Mouse (Mus musculus) hindbrain, embryonic 13.5 days (tissue): ENCODE data around the gene Sesn3. TPM values are rescaled to one million over a fixed set of nuclear protein-coding genes. Genes with fewer than 3 reads are reported as not detected.

Experiments used
- ATAC-seq: fragments of 200-750 bp; cut with Nextera tagmentation; 2 replicates; pipeline ENCODE4 v1.8.0; 2017; ENCODE audit warnings: moderate TSS enrichment; ENCODE audit not compliant: low FRiP score
- H3K27ac ChIP-seq: fragments of 300-500 bp; sonication (generic); 2 replicates; pipeline ENCODE4 v1.5.1; 2015; ENCODE audit warnings: inconsistent platforms, mild to moderate bottlenecking, moderate library complexity
- H3K27me3 ChIP-seq: fragments of 300-500 bp; sonication (generic); 2 replicates; pipeline ENCODE4 v1.6.1; 2015; ENCODE audit warnings: mild to moderate bottlenecking, inconsistent platforms
- H3K36me3 ChIP-seq: fragments of 300-500 bp; sonication (generic); 2 replicates; pipeline ENCODE4 v1.6.1; 2015; ENCODE audit warnings: mild to moderate bottlenecking, inconsistent platforms
- H3K4me1 ChIP-seq: fragments of 300-500 bp; sonication (generic); replicated peaks from 2 replicates; pipeline ENCODE4 v1.6.1; 2015; ENCODE audit warnings: inconsistent platforms
- H3K4me2 ChIP-seq: fragments of 300-500 bp; sonication (generic); 2 replicates; pipeline ENCODE4 v1.6.1; 2015; ENCODE audit warnings: inconsistent platforms, mild to moderate bottlenecking, moderate library complexity
- H3K4me3 ChIP-seq: fragments of 300-500 bp; sonication (generic); 2 replicates; pipeline ENCODE4 v1.5.1; 2015; ENCODE audit warnings: mild to moderate bottlenecking, inconsistent platforms
- H3K9ac ChIP-seq: fragments of 300-500 bp; sonication (generic); 2 replicates; pipeline ENCODE4 v1.6.1; 2015; ENCODE audit warnings: mild to moderate bottlenecking, inconsistent platforms
- H3K9me3 ChIP-seq: fragments of 300-500 bp; sonication (generic); 2 replicates; pipeline ENCODE4 v1.6.1; 2016; ENCODE audit warnings: inconsistent platforms
- WGBS: fragments of 180-500 bp; shearing (Covaris S2); methylation state at CpG from one replicate; pipeline ENCODE4 v1.1.7; 2015; 5-methylcytosine and 5-hydroxymethylcytosine counted together
- polyA plus RNA-seq: library from polyadenylated mRNA; unstranded; fragments of >200 nt; fragmentation: Nextera tagmentation; extraction: Ambion mirVana; gene quantifications from 2 replicates; pipeline ENCODE4 v1.2.1, GENCODE M21; 2015

Sesn3 gene
- polyA plus RNA-seq, 1 experiment from 2014 or later: 20.2 TPM

DNA sequence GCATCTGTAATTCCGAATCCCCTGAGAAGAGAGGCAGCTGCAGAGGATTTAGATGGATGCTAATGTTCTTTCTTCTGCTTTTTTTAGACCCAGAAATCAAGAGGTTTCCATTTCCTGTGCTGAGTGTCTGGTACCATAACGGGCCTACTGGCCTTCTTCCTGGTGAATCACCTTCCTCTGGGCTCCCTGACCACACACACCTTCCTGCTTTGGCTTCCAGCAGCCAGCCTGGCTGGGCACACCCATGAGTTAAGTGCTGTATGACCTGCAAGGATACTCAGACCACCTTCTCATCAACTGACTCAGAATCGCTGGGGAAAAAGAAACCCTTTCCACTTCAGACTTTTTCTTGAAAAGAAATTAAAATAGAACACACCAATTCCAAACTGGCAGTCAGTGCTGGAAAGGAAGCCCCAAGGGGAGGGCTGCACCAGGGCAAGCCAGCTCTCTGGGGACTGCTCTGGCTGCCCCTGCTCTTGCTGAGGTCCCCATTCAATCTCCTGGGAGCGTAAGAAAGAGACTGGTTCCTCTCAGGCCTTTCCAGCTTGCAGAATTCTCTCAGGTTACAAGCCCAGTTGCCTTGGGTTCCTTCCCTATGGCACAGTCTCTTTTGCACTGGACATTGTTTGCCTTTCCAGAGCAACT, 90.7 kb downstream of the Sesn3 start:
- ATAC-seq: no peak
- no peaks in the 10 kb centered on the region for H3K27me3 ChIP-seq
- H3K36me3 ChIP-seq: peaks cover 5% of the 10 kb centered on the region; the same call in 1 of the 2 replicates
- H3K4me2 ChIP-seq: no peak overlapping the region
- no peak overlapping the region for H3K27ac ChIP-seq
- no peak overlapping the region for H3K4me3 ChIP-seq
- 63% methylated on average over 4 of the region's 4 CpGs for WGBS
- H3K9me3 ChIP-seq: 0 out of 2 replicates have a peak, but pooled peaks cover 3% of the 10 kb centered on the region
- H3K4me1 ChIP-seq: 0 out of 2 replicates have a peak, but pooled peaks cover 4% of the 10 kb centered on the region
- no peak overlapping the region for H3K9ac ChIP-seq

DNA sequence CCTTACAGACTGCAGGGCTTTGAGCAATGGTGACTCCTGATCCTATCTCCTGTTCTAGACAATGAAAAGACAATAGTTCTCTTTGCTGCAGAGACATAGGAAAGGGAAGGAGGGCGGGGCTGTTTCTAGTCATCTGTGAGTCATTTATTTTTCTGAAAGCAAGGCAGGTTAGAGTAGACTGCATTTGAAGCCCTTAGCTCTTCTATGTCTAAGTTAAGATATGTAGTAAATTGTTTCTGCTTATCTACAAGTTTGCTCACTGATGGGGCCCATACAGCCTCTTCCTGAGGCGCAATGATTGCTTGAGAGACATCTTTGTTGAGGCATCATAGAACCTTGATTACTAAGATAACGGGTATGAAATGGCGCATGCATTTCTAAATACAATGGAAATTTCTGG, 93.0 kb downstream of the Sesn3 start:
- 99% methylated on average over 4 of the region's 4 CpGs for WGBS
- no peak overlapping the region for H3K27ac ChIP-seq
- peaks cover 5% of the 10 kb centered on the region; the same call in 1 of the 2 replicates for H3K36me3 ChIP-seq
- H3K4me1 ChIP-seq: 0 out of 2 replicates have a peak, but pooled peaks cover 4% of the 10 kb centered on the region
- ATAC-seq: no peak
- no peaks in the 10 kb centered on the region for H3K27me3 ChIP-seq
- no peak overlapping the region for H3K9ac ChIP-seq
- no peak overlapping the region for H3K4me3 ChIP-seq
- H3K4me2 ChIP-seq: no peak overlapping the region
- 0 out of 2 replicates have a peak, but pooled peaks cover 3% of the 10 kb centered on the region for H3K9me3 ChIP-seq

GRCm38 (mm10) chr9:14369271-14369670, 94.4 kb downstream of the Sesn3 start:
- no peak for ATAC-seq
- H3K4me3 ChIP-seq: no peak overlapping the region
- H3K36me3 ChIP-seq: peaks cover 5% of the 10 kb centered on the region; the same call in 1 of the 2 replicates
- H3K27me3 ChIP-seq: no peaks in the 10 kb centered on the region
- no peak overlapping the region for H3K27ac ChIP-seq
- 0 out of 2 replicates have a peak, but pooled peaks cover 3% of the 10 kb centered on the region for H3K9me3 ChIP-seq
- H3K4me2 ChIP-seq: no peak overlapping the region
- H3K4me1 ChIP-seq: 0 out of 2 replicates have a peak, but pooled peaks cover 4% of the 10 kb centered on the region
- H3K9ac ChIP-seq: no peak overlapping the region

- H3K27ac ChIP-seq: no peak overlapping the region
- H3K4me3 ChIP-seq: no peak overlapping the region
- H3K4me1 ChIP-seq: no peaks in the 10 kb centered on the region
- H3K9me3 ChIP-seq: 0 out of 2 replicates have a peak, but pooled peaks cover 3% of the 10 kb centered on the region
- no peak overlapping the region for H3K4me2 ChIP-seq
- no peak for ATAC-seq
- H3K9ac ChIP-seq: no peak overlapping the region
- H3K27me3 ChIP-seq: no peaks in the 10 kb centered on the region
- peaks cover 5% of the 10 kb centered on the region; the same call in 1 of the 2 replicates for H3K36me3 ChIP-seq
Observed at GRCm38 (mm10) chr9:14372440-14372839, 97.6 kb downstream of the Sesn3 start.

GRCm38 (mm10) chr9:14376149-14376548, 101.3 kb downstream of the Sesn3 start:
- H3K9me3 ChIP-seq: no peaks in the 10 kb centered on the region
- peaks cover 12% of the 10 kb centered on the region for H3K4me1 ChIP-seq
- H3K9ac ChIP-seq: no peak overlapping the region
- no peak overlapping the region for H3K27ac ChIP-seq
- no peak overlapping the region for H3K4me3 ChIP-seq
- H3K36me3 ChIP-seq: no peaks in the 10 kb centered on the region
- WGBS: 89% methylated on average over 4 of the region's 4 CpGs
- no peak overlapping the region for H3K4me2 ChIP-seq
- ATAC-seq: no peak
- H3K27me3 ChIP-seq: peaks cover 5% of the 10 kb centered on the region; the same call in 1 of the 2 replicates

- WGBS: 98% methylated on average over 2 of the region's 2 CpGs
- no peak for ATAC-seq
- peaks cover 11% of the 10 kb centered on the region; the same call in 1 of the 2 replicates for H3K27me3 ChIP-seq
Observed at GRCm38 (mm10) chr9:14378151-14378550, 103.3 kb downstream of the Sesn3 start.

DNA sequence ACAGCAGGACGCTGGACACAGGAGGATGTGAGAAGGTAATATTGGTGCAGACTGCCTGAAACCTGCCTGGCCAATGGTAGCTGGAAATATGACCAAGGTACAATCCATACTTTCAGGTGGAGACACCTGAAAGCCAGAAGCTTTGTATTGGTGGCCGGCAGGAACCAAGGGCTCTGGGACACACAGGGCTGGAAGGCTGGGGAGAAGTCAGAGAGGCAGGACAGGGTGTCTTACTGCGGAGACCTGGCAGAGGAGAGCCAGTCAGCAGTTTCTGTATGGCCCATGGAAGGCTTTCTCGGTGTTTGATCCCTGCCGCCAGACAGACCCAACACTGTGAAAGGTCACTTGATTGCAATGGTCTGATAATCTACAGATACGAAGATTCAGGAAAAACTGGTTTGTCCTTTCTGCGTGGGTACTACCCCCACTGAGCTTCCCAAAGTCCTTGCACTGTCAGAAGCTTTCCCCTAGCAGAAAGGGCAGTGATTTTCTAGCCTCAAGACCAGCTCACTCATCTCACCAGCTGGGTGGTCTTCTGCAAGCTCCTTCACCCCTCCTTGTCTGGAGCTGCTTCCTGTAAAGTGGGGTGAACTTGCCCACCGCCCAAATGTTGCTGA, 105.0 kb downstream of the Sesn3 start:
- peaks cover 13% of the 10 kb centered on the region; the same call in 1 of the 2 replicates for H3K27me3 ChIP-seq
- H3K4me3 ChIP-seq: peak overlapping the region; percentile 77
- no peaks in the 10 kb centered on the region for H3K9me3 ChIP-seq
- ATAC-seq: no peak
- peaks cover 21% of the 10 kb centered on the region for H3K4me1 ChIP-seq
- H3K27ac ChIP-seq: peak overlapping the region; percentile 89; the same call in 1 of the 2 replicates
- H3K36me3 ChIP-seq: no peaks in the 10 kb centered on the region
- peak overlapping the region; percentile 88 for H3K9ac ChIP-seq
- 30% methylated on average over 8 of the region's 8 CpGs for WGBS
- H3K4me2 ChIP-seq: peak overlapping the region; percentile 88

More at GRCm38 (mm10) chr9:14378151-14378550, 103.3 kb downstream of the Sesn3 start:
- H3K4me1 ChIP-seq: peaks cover 21% of the 10 kb centered on the region
- no peak overlapping the region for H3K9ac ChIP-seq
- H3K36me3 ChIP-seq: no peaks in the 10 kb centered on the region
- H3K27ac ChIP-seq: no peak overlapping the region
- H3K4me3 ChIP-seq: no peak overlapping the region
- no peak overlapping the region for H3K4me2 ChIP-seq
- no peaks in the 10 kb centered on the region for H3K9me3 ChIP-seq

DNA sequence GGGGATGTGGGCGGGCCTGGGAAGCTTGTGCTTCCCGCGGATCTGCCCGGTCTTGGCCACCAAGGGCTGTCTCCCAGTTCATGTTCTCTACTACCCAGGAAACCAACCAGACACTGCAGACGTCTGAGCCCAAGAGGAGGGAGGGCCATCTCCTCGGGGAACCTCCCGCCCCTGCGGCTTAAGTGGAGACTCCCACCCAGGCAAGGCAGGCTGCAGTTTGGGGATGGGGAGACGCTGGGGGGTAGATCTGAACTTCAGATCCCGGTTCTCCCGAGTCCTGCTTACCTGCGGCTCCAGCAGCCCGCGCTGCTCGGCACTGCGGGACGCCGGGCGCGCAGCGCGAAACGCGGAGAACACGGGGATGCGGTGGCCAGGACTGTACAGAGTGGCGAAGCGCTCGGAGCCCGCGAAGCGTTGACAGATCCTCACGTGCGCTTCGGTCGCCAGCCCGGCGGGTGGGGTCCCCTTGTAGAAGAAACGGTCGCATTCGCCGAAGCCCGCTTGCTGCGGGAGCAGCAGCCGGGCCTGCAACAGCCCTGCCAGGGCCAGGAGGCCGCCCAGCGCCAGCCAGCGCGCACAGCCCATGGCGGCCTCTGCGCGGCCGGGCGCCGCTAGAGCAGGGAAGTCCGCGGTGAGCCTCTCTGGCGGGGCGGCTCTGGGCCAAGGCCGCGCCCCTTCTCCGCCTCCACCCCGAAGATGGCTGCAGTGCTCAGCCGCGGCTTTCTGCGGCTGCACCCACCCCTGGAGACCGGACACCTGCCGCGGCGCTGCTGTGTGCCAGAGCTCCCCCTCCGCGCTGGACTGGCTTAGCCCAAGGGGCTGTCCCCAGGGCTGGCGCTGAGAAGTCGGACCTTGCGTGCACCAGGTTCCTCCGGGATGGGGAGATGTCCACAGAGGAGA, 105.8 kb downstream of the Sesn3 start:
- peak overlapping the region; percentile 88 for H3K9ac ChIP-seq
- peaks cover 13% of the 10 kb centered on the region; the same call in 1 of the 2 replicates for H3K27me3 ChIP-seq
- no peaks in the 10 kb centered on the region for H3K36me3 ChIP-seq
- no peaks in the 10 kb centered on the region for H3K9me3 ChIP-seq
- peak overlapping the region; percentile 77 for H3K4me3 ChIP-seq
- peak; percentile 97 for ATAC-seq
- peak overlapping the region; percentile 88 for H3K4me2 ChIP-seq
- H3K27ac ChIP-seq: peak overlapping the region; percentile 89
- peaks cover 21% of the 10 kb centered on the region for H3K4me1 ChIP-seq
- WGBS: under 1% methylated on average over 62 of the region's 76 CpGs

DNA sequence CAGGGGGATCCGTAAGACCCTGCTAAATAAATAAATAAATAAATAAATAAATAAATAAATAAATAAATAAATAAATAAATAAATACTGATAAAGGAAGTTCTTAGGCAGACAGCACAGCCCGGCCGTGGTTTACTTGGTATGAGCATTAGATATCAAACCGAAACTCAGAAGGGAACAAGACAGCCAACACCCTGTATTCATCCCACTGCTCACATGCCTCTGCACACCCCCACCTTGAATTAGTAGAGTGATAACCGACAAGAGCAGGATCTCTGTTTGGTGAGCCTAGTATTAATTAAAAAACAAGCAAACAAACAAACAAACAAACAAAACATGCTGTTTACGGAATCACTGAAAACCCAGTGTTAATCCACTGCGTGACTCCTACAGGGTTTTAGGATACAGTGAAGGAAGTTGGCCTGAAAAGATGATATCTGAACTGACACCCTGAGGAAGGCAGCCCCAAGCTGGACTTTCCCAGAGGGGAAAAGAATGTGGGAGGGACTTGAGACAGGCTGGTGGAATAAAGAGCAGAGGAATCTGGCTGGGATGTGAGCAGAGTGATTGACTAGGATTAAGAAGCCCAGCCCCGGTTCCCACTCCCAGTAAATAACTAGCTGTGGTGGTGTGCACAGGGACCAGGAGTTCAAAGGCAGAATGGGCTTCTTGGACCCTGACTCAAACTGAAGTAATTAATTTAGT, 106.6 kb downstream of the Sesn3 start, which contains the start of gene Endod1:
Gene Endod1, minus strand, starts transcription at position 155 of the 703 bp plus-strand sequence.
- H3K27me3 ChIP-seq: peaks cover 13% of the 10 kb centered on the region; the same call in 1 of the 2 replicates
- no peaks in the 10 kb centered on the region for H3K9me3 ChIP-seq
- peak within 1 kb of the TSS; percentile 88 for H3K4me2 ChIP-seq
- H3K9ac ChIP-seq: peak within 1 kb of the TSS; percentile 88
- no peaks in the 10 kb centered on the region for H3K36me3 ChIP-seq
- WGBS: 7% methylated on average over 8 of the region's 8 CpGs
- ATAC-seq: peak; percentile 66
- H3K4me3 ChIP-seq: peak within 1 kb of the TSS; percentile 77
- peak within 1 kb of the TSS; percentile 89 for H3K27ac ChIP-seq
- peaks cover 21% of the 10 kb centered on the region for H3K4me1 ChIP-seq

DNA sequence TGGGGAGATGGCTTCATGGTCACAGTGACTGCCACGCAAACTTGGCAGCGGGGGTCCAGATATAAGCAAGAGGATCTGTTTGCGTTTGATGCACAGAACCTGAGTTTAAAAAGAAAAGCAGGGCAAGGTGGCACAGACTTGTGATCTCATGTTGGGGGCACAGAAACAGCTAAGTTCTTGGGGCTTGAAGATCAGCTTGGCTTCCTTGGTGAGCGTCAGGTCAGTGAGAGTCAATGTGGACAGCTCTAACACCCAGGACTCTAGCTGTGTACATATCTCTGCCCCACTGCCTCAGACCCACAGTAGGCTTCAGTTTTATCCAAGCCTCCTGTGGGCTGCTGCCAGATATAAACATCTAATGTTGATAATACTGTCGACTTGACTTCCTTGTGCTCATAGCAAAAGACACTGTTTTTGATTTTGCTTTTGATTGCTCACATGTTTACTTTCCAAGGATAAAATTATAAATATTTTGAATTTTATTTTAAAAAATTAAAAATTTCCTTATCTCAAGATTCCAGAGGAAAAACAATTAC, 107.5 kb downstream of the Sesn3 start:
- H3K9me3 ChIP-seq: no peaks in the 10 kb centered on the region
- no peak overlapping the region for H3K4me2 ChIP-seq

More for the DNA sequence above, 107.5 kb downstream of the Sesn3 start:
- no peak overlapping the region for H3K4me3 ChIP-seq
- H3K4me1 ChIP-seq: peaks cover 21% of the 10 kb centered on the region
- no peak for ATAC-seq
- H3K36me3 ChIP-seq: no peaks in the 10 kb centered on the region
- H3K9ac ChIP-seq: no peak overlapping the region
- peaks cover 13% of the 10 kb centered on the region; the same call in 1 of the 2 replicates for H3K27me3 ChIP-seq
- no peak overlapping the region for H3K27ac ChIP-seq
- 83% methylated on average over 5 of the region's 5 CpGs for WGBS
